Mouse (Mus musculus): ENCODE measurements around the gene Gtf2h1. TPM values are rescaled to one million over a fixed set of nuclear protein-coding genes. Genes with fewer than 3 reads are reported as not detected.

Gene Gtf2h1
- polyA plus RNA-seq, 1 experiment from 2014 or later, result 52.1 TPM

GRCm38 (mm10) chr7:46840787-46841525 is 45.1 kb downstream of the Gtf2h1 start, which contains the start of gene Ldha:
TSS of gene Ldha (plus strand) at chr7:46841475.
- 28% methylated on average over 6 of the region's 6 CpGs for WGBS
- no peak within 1 kb of the TSS for H3K27ac ChIP-seq (replicated peaks)
- H3K4me1 ChIP-seq, result peaks cover 20% of the 10 kb centered on the region

GRCm38 (mm10) chr7:46842278-46842677 is 46.4 kb downstream of the Gtf2h1 start:
- Histone ChIP-seq H3K4me3 (no peak overlapping the region), H3K9ac (replicated peaks) (no peak overlapping the region), H3K27me3 (peaks cover 23% of the 10 kb centered on the region), H3K4me1 (peaks cover 26% of the 10 kb centered on the region), H3K4me2 (replicated peaks) (no peak overlapping the region), H3K27ac (replicated peaks) (no peak overlapping the region), H3K9me3 (no peaks in the 10 kb centered on the region), H3K36me3 (no peaks in the 10 kb centered on the region)
- no peak for ATAC-seq (ENCODE audit: low FRiP score, low read depth)
- WGBS, result 33% methylated on average over 4 of the region's 5 CpGs

More at GRCm38 (mm10) chr7:46840787-46841525, 45.1 kb downstream of the Gtf2h1 start, which contains the start of gene Ldha:
- Histone ChIP-seq H3K9ac (replicated peaks) (no peak within 1 kb of the TSS), H3K4me2 (replicated peaks) (no peak within 1 kb of the TSS), H3K36me3 (no peaks in the 10 kb centered on the region), H3K4me3 (no peak within 1 kb of the TSS), H3K9me3 (no peaks in the 10 kb centered on the region), H3K27me3 (peaks cover 23% of the 10 kb centered on the region)
- no peak for ATAC-seq (ENCODE audit: low FRiP score, low read depth)

- peaks cover 5% of the 10 kb centered on the region for H3K36me3 ChIP-seq
- H3K4me2 ChIP-seq (replicated peaks), result no peak overlapping the region
- no peaks in the 10 kb centered on the region for H3K9me3 ChIP-seq
- no peak overlapping the region for H3K9ac ChIP-seq (replicated peaks)
- H3K27ac ChIP-seq (replicated peaks), result no peak overlapping the region
- 92% methylated on average over 4 of the region's 4 CpGs for WGBS
- H3K4me1 ChIP-seq, result peaks cover 23% of the 10 kb centered on the region
- peaks cover 23% of the 10 kb centered on the region for H3K27me3 ChIP-seq
- no peak overlapping the region for H3K4me3 ChIP-seq
- no peak for ATAC-seq (ENCODE audit: low FRiP score, low read depth)
These were observed 47.7 kb downstream of the Gtf2h1 start for GRCm38 (mm10) chr7:46843576-46843975.

GRCm38 (mm10) chr7:46845211-46845977 is 49.5 kb downstream of the Gtf2h1 start:
- WGBS, result under 1% methylated on average over 50 of the region's 51 CpGs
- peaks cover 14% of the 10 kb centered on the region for H3K4me1 ChIP-seq
- ATAC-seq (ENCODE audit: low FRiP score, low read depth), result peak; percentile 85

GRCm38 (mm10) chr7:46845978-46846485 is 50.1 kb downstream of the Gtf2h1 start:
- Histone ChIP-seq H3K4me3 (peak overlapping the region; percentile 75), H3K36me3 (peaks cover 28% of the 10 kb centered on the region), H3K27me3 (peaks cover 18% of the 10 kb centered on the region), H3K4me2 (replicated peaks) (peak overlapping the region; percentile 93), H3K4me1 (peaks cover 14% of the 10 kb centered on the region), H3K27ac (replicated peaks) (peak overlapping the region; percentile 67), H3K9me3 (no peaks in the 10 kb centered on the region), H3K9ac (replicated peaks) (peak overlapping the region; percentile 91)
- WGBS, result under 1% methylated on average over 36 of the region's 36 CpGs
- no peak; the same call in 1 of the 2 replicates for ATAC-seq (ENCODE audit: low FRiP score, low read depth)

More at GRCm38 (mm10) chr7:46845211-46845977, 49.5 kb downstream of the Gtf2h1 start:
- Histone ChIP-seq H3K36me3 (peaks cover 23% of the 10 kb centered on the region), H3K9ac (replicated peaks) (peak overlapping the region; percentile 91), H3K27me3 (peaks cover 23% of the 10 kb centered on the region), H3K9me3 (no peaks in the 10 kb centered on the region), H3K4me2 (replicated peaks) (peak overlapping the region; percentile 93), H3K27ac (replicated peaks) (peak overlapping the region; percentile 67), H3K4me3 (peak overlapping the region; percentile 75)

- WGBS, result 1% methylated on average over 28 of the region's 28 CpGs
- Histone ChIP-seq H3K9me3 (no peaks in the 10 kb centered on the region), H3K36me3 (peaks cover 34% of the 10 kb centered on the region), H3K27ac (replicated peaks) (peak overlapping the region; percentile 67), H3K4me2 (replicated peaks) (peak overlapping the region; percentile 93), H3K4me3 (peak overlapping the region; percentile 75), H3K4me1 (peaks cover 14% of the 10 kb centered on the region), H3K9ac (replicated peaks) (peak overlapping the region; percentile 91), H3K27me3 (peaks cover 12% of the 10 kb centered on the region)
- peak; percentile 32 for ATAC-seq (ENCODE audit: low FRiP score, low read depth)
These were observed 50.8 kb downstream of the Gtf2h1 start for GRCm38 (mm10) chr7:46846486-46847244.

GRCm38 (mm10) chr7:46849287-46849686 is 53.4 kb downstream of the Gtf2h1 start:
- Histone ChIP-seq H3K36me3 (peaks cover 59% of the 10 kb centered on the region), H3K4me3 (no peak overlapping the region), H3K4me2 (replicated peaks) (no peak overlapping the region), H3K9ac (replicated peaks) (no peak overlapping the region), H3K4me1 (peaks cover 14% of the 10 kb centered on the region), H3K27ac (replicated peaks) (no peak overlapping the region), H3K27me3 (no peaks in the 10 kb centered on the region), H3K9me3 (no peaks in the 10 kb centered on the region)
- 83% methylated on average over 5 of the region's 5 CpGs for WGBS
- no peak for ATAC-seq (ENCODE audit: low FRiP score, low read depth)

GRCm38 (mm10) chr7:46851026-46851425 is 55.1 kb downstream of the Gtf2h1 start:
- 66% methylated on average over 7 of the region's 7 CpGs for WGBS
- H3K27ac ChIP-seq (replicated peaks), result no peak overlapping the region
- no peaks in the 10 kb centered on the region for H3K9me3 ChIP-seq
- H3K36me3 ChIP-seq, result peaks cover 77% of the 10 kb centered on the region
- ATAC-seq (ENCODE audit: low FRiP score, low read depth), result no peak
- H3K4me3 ChIP-seq, result no peak overlapping the region
- no peak overlapping the region for H3K9ac ChIP-seq (replicated peaks)
- H3K27me3 ChIP-seq, result no peaks in the 10 kb centered on the region
- no peak overlapping the region for H3K4me2 ChIP-seq (replicated peaks)
- H3K4me1 ChIP-seq, result peaks cover 11% of the 10 kb centered on the region

- H3K4me3 ChIP-seq, result no peak overlapping the region
These were observed 56.8 kb downstream of the Gtf2h1 start for GRCm38 (mm10) chr7:46852666-46853065.

GRCm38 (mm10) chr7:46853365-46853764 is 57.5 kb downstream of the Gtf2h1 start:
- no peak overlapping the region for H3K4me3 ChIP-seq
- no peaks in the 10 kb centered on the region for H3K4me1 ChIP-seq
- H3K27me3 ChIP-seq, result no peaks in the 10 kb centered on the region
- no peak overlapping the region for H3K9ac ChIP-seq (replicated peaks)
- H3K9me3 ChIP-seq, result no peaks in the 10 kb centered on the region
- no peak overlapping the region for H3K4me2 ChIP-seq (replicated peaks)
- WGBS, result 92% methylated on average over 9 of the region's 9 CpGs
- no peak for ATAC-seq (ENCODE audit: low FRiP score, low read depth)
- peaks cover 77% of the 10 kb centered on the region for H3K36me3 ChIP-seq
- no peak overlapping the region for H3K27ac ChIP-seq (replicated peaks)

More at GRCm38 (mm10) chr7:46852666-46853065, 56.8 kb downstream of the Gtf2h1 start:
- Histone ChIP-seq H3K27me3 (no peaks in the 10 kb centered on the region), H3K4me2 (replicated peaks) (no peak overlapping the region), H3K4me1 (peaks cover 1% of the 10 kb centered on the region; the same call in 1 of the 2 replicates), H3K36me3 (peaks cover 80% of the 10 kb centered on the region), H3K27ac (replicated peaks) (no peak overlapping the region), H3K9ac (replicated peaks) (no peak overlapping the region), H3K9me3 (no peaks in the 10 kb centered on the region)
- ATAC-seq (ENCODE audit: low FRiP score, low read depth), result no peak
- WGBS, result 88% methylated on average over 1 of the region's 1 CpGs

- WGBS, result 74% methylated on average over 7 of the region's 7 CpGs
- ATAC-seq (ENCODE audit: low FRiP score, low read depth), result no peak
These were observed 60.1 kb downstream of the Gtf2h1 start for GRCm38 (mm10) chr7:46855866-46856560.

More at GRCm38 (mm10) chr7:46855866-46856560, 60.1 kb downstream of the Gtf2h1 start:
- Histone ChIP-seq H3K9ac (replicated peaks) (no peak overlapping the region), H3K4me1 (no peaks in the 10 kb centered on the region), H3K4me3 (no peak overlapping the region), H3K27ac (replicated peaks) (no peak overlapping the region), H3K27me3 (no peaks in the 10 kb centered on the region), H3K9me3 (no peaks in the 10 kb centered on the region), H3K4me2 (replicated peaks) (no peak overlapping the region), H3K36me3 (peaks cover 52% of the 10 kb centered on the region)

All from midbrain, embryonic 12.5 days (tissue).